Mouse (Mus musculus) embryonic facial prominence, embryonic 12.5 days (tissue): ENCODE results near the gene Dnm1. TPM values are rescaled to one million over a fixed set of nuclear protein-coding genes. Genes with fewer than 3 reads are reported as not detected.

Experiments
- ATAC-seq: fragments of 200-750 bp; cut with Nextera tagmentation; 2 replicates; pipeline ENCODE4 v1.8.0; 2017; ENCODE audit not compliant: insufficient number of reproducible peaks, insufficient read depth, low FRiP score, low TSS enrichment
- H3K27ac ChIP-seq: fragments of 300-500 bp; sonication (generic); 2 replicates; pipeline ENCODE4 v1.5.1; 2016; ENCODE audit warnings: mild to moderate bottlenecking
- H3K27me3 ChIP-seq: fragments of 300-500 bp; sonication (generic); 2 replicates; pipeline ENCODE4 v1.6.1; 2016; ENCODE audit warnings: mild to moderate bottlenecking, moderate library complexity
- H3K36me3 ChIP-seq: fragments of 300-500 bp; sonication (generic); 2 replicates; pipeline ENCODE4 v1.6.1; 2016; ENCODE audit warnings: mild to moderate bottlenecking
- H3K4me1 ChIP-seq: fragments of 300-500 bp; sonication (generic); 2 replicates; pipeline ENCODE4 v1.6.1; 2016
- H3K4me2 ChIP-seq: fragments of 300-500 bp; sonication (generic); replicated peaks from 2 replicates; pipeline ENCODE4 v1.6.1; 2016; ENCODE audit warnings: mild to moderate bottlenecking, moderate library complexity
- H3K4me3 ChIP-seq: fragments of 300-500 bp; sonication (generic); 2 replicates; pipeline ENCODE4 v1.5.1; 2016; ENCODE audit warnings: mild to moderate bottlenecking
- H3K9ac ChIP-seq: fragments of 300-500 bp; sonication (generic); 2 replicates; pipeline ENCODE4 v1.6.1; 2016; ENCODE audit warnings: mild to moderate bottlenecking, moderate library complexity
- H3K9me3 ChIP-seq: fragments of 300-500 bp; sonication (generic); 2 replicates; pipeline ENCODE4 v1.6.1; 2016; ENCODE audit warnings: mild to moderate bottlenecking, moderate library complexity
- WGBS: fragments of 180-500 bp; shearing (Covaris S2); methylation state at CpG from one replicate; pipeline ENCODE4 v1.1.7; 2016; 5-methylcytosine and 5-hydroxymethylcytosine counted together
- polyA plus RNA-seq: library from polyadenylated mRNA; unstranded; fragments of >200 nt; fragmentation: Nextera tagmentation; extraction: Ambion mirVana; gene quantifications from 2 replicates; pipeline ENCODE4 v1.2.1, GENCODE M21; 2016

The Dnm1 gene
- polyA plus RNA-seq, 1 experiment from 2014 or later: 45.0 TPM

DNA sequence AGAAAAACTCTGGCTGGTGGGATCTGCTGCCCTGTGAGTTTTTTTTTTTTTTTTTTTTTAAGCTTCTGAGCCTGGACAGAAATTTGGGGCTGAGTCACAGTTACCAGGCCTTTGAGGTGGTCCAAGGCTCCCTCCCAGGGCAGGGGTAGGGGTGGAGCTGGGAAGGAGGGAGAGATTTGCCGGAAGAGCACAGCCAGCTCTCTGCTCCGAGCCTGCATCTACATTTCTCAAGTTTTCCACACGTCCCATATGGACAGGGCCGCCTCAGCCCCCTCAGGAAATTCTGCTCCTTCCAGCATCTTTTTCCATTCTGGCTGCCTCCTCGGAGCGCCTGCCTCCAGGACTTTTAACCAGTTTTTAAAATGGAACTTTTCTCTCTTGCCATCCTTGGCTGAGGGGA lies 23.6 kb downstream of the Dnm1 start:
- Histone ChIP-seq H3K4me3 (no peak overlapping the region), H3K27ac (peak overlapping the region; percentile 91), H3K36me3 (peaks cover 36% of the 10 kb centered on the region), H3K9ac (0 out of 2 replicates have a peak overlapping the region, but pooled peaks have one; percentile 15), H3K9me3 (no peaks in the 10 kb centered on the region), H3K27me3 (no peaks in the 10 kb centered on the region), H3K4me1 (peaks cover 38% of the 10 kb centered on the region), H3K4me2 (no peak overlapping the region)
- 22% methylated on average over 6 of the region's 6 CpGs for WGBS
- ATAC-seq: peak; percentile 50; the same call in 1 of the 2 replicates

DNA sequence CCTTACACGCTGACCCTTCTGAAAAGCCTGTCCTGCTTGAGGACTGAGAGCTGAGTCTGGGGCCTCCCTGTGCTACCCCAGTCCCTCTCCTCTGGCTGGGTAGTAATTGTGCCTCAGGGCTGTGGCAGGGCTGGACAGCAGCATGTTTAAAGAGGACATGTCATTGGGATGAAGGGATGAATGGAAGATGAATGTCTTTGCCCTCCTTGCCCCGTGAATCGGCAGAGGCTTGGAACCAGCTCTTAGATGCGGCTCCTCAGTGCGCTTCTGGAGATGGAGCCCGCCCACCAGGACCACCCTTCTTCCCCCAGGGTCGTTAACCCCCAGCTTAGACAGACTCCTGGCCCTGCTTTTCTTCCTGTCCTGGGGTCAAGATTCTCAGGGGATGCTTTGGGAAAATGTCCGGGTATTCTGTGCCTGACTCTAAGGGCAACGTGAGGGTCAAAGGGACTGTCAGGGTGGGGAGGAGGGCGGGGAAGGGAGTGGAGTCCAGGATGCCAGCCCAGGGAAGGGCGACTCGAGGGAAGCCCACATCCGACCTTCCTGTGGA lies 24.2 kb downstream of the Dnm1 start:
- 0 out of 2 replicates have a peak, but pooled peaks have one; percentile 22 for ATAC-seq
- no peaks in the 10 kb centered on the region for H3K9me3 ChIP-seq
- H3K27me3 ChIP-seq: no peaks in the 10 kb centered on the region
- 24% methylated on average over 13 of the region's 13 CpGs for WGBS
- no peak overlapping the region for H3K4me3 ChIP-seq
- no peak overlapping the region for H3K4me2 ChIP-seq
- no peak overlapping the region for H3K9ac ChIP-seq
- H3K4me1 ChIP-seq: peaks cover 38% of the 10 kb centered on the region
- peak overlapping the region; percentile 91 for H3K27ac ChIP-seq
- H3K36me3 ChIP-seq: peaks cover 33% of the 10 kb centered on the region

DNA sequence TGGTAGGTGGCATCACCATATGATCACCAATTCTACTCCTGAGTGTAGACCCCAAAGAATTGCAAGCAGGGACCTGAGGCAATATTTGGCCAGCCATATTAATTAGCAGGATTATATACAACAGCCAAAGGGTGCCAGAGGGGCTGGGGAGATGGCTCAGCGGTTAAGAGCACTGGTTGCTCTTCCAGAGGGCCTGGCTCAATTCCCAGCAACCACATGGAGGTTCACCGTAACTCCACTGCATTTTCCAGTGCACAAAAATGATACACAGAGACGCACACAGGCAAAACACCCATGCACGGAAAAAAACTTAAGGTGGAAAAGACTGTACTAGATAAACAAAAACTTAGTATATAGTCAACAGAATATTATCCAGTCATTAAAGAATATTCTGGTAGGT lies 25.9 kb downstream of the Dnm1 start:
- Histone ChIP-seq H3K9ac (no peak overlapping the region), H3K27me3 (no peaks in the 10 kb centered on the region), H3K4me1 (peaks cover 38% of the 10 kb centered on the region), H3K27ac (no peak overlapping the region), H3K4me3 (no peak overlapping the region), H3K4me2 (no peak overlapping the region), H3K36me3 (peaks cover 27% of the 10 kb centered on the region), H3K9me3 (no peaks in the 10 kb centered on the region)
- ATAC-seq: no peak
- WGBS: 81% methylated on average over 4 of the region's 4 CpGs

DNA sequence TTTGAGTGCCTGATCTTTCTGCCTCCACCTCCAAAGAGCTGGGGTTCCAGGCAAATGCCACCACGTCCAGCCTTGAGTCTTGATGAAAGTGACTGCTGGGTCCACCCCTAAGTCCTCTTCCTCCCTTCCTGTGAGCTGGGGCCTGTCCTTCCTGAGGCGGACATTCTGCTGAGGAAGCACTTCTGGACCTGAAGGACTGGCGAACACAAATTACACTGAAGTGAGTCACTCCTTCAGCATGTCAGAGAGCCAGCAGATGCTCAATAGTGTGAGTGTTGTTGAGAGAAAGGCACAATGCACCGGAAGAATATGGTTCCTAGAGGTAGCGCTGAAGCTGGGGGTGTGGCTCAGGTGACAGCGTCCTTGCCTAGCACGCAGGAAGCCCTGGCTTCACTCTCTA lies 27.8 kb downstream of the Dnm1 start:
- H3K27ac ChIP-seq: peak overlapping the region; percentile 65
- no peak for ATAC-seq
- peaks cover 47% of the 10 kb centered on the region for H3K4me1 ChIP-seq

DNA sequence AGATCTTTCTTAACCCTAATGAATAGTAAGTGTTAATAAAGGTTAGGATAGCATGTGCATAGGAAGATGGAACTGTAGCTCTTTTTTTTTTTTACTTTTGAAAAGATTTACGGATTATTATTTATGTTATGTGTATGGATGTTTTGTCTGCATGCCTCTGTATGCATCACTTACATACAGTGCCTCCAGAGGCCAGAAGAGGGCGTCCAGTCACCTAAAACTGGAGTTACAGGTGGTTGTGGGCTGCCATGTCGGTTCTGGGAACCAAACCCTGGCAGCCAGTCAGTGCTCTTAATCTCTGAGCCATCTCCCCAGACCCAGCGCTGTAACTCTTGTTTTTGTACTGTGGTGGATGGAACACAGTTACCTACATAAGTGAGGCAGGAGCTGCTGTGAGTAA lies 28.8 kb downstream of the Dnm1 start:
- Histone ChIP-seq H3K4me1 (peaks cover 48% of the 10 kb centered on the region), H3K9me3 (no peaks in the 10 kb centered on the region), H3K4me2 (no peak overlapping the region), H3K27ac (no peak overlapping the region), H3K9ac (no peak overlapping the region), H3K36me3 (peaks cover 18% of the 10 kb centered on the region; the same call in 1 of the 2 replicates), H3K27me3 (no peaks in the 10 kb centered on the region), H3K4me3 (no peak overlapping the region)
- WGBS: 64% methylated on average over 4 of the region's 4 CpGs
- no peak for ATAC-seq

More for the DNA sequence above, 27.8 kb downstream of the Dnm1 start:
- H3K27me3 ChIP-seq: no peaks in the 10 kb centered on the region
- H3K4me2 ChIP-seq: no peak overlapping the region
- 54% methylated on average over 7 of the region's 7 CpGs for WGBS
- no peaks in the 10 kb centered on the region for H3K9me3 ChIP-seq
- no peak overlapping the region for H3K4me3 ChIP-seq
- H3K36me3 ChIP-seq: peaks cover 18% of the 10 kb centered on the region; the same call in 1 of the 2 replicates
- H3K9ac ChIP-seq: no peak overlapping the region

DNA sequence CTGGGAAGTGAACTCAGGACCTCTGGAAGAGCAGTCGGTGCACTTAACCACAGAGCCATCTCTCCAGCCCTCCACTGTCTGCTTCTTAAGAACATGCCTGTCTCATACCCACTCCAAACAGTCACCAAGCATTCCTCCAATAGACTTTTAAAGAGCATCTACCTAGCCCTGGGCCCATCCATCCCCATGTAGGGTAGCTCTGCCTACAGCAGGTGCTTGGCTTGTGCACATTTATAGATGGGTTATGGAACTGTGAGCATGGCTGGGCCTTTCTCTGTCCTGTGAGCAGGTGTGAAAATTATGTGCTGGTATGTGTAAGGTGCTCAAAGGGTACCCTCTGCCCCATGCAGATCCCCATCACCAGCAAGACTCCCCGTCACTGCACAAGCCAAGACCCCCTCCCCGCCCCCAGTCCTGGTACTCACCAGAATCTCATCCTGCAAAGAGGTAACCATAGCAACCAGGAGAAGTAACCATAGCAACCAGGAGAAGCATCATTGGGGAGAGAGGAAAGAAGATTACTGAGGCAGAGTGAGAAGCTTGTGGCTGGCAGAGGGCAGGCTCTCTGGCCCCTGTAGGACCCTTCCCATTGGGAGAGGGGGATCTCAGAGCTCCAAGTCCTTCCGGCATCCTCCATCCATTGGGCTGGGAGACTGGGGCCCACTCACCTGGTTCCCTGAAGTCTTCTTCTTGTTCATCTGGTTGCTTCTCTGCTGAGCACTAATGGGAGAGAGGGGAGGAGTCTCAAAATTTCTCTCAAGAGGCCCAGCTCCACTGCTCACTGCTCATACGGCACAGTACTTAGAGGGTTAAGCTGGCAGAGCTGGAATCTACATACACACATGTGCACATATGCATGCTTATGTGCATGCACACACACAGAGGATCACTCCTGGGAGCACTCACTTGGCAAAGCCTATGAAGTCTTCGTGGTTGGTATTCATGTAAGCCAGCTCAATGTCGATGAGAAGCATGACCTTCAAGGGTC lies 30.1 kb downstream of the Dnm1 start:
- Histone ChIP-seq H3K4me2 (no peak overlapping the region), H3K27me3 (no peaks in the 10 kb centered on the region), H3K4me3 (no peak overlapping the region), H3K9ac (no peak overlapping the region), H3K9me3 (no peaks in the 10 kb centered on the region), H3K27ac (peak overlapping the region; percentile 71; the same call in 1 of the 2 replicates), H3K36me3 (peaks cover 18% of the 10 kb centered on the region; the same call in 1 of the 2 replicates), H3K4me1 (peaks cover 40% of the 10 kb centered on the region)
- 79% methylated on average over 7 of the region's 7 CpGs for WGBS
- no peak for ATAC-seq

DNA sequence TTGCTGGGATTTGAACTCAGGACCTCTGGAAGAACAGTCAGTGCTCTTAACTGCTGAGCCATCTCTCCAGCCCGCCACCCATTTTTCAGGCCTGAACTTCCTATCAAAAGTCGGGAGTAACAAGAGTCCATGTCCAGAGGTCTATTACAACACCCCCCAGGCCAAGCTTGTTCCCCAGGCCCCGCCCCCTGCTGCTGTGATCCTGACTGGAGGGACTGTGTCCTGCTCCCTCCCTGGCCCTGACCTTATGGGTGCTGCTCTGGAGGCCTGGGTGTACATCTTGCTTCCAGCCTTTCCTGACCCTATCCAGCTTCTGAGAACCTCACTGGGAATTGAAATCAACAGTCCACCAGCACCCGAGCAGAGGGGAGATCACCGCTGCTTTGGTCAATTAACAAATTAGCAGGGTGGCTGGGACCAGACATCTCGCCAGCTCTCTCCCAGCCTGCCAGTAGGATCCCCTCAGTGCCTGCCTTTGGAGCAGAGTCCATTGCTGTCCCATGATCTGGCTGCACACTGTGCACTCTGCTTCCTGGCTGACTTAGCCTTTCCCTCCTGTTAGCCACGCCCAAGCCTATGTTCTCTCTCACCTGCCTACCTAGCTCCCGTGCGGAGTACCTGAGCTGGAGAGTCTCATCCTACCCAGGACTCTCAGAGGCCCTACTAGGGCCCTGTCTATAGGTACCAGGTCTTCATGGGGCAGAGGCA lies 31.4 kb downstream of the Dnm1 start:
- Histone ChIP-seq H3K9me3 (no peaks in the 10 kb centered on the region), H3K27ac (peak overlapping the region; percentile 71), H3K27me3 (no peaks in the 10 kb centered on the region), H3K4me3 (no peak overlapping the region), H3K4me2 (no peak overlapping the region), H3K4me1 (peaks cover 46% of the 10 kb centered on the region), H3K36me3 (peaks cover 18% of the 10 kb centered on the region; the same call in 1 of the 2 replicates), H3K9ac (no peak overlapping the region)
- ATAC-seq: no peak
- 65% methylated on average over 9 of the region's 9 CpGs for WGBS

DNA sequence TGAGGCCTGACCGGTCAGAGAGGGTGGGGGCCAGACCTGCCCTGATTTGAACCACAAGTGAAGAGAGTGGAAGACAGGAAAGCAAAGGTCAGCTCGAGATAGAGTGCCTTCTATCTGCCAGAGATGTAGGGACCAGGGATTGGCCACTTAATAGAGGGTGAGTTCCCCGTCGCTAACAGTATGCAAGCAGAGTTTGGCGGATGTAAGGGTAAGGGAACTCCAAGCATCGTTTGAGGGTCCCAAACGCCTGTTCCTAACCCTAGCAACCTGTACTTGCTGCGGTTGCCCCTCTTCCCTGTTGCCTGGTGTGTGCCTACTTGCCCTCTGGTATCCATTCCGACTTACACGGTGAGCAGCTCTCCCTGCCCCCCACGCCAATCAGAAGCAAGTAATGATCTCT lies 32.4 kb downstream of the Dnm1 start:
- Histone ChIP-seq H3K36me3 (peaks cover 18% of the 10 kb centered on the region; the same call in 1 of the 2 replicates), H3K27me3 (no peaks in the 10 kb centered on the region), H3K27ac (peak overlapping the region; percentile 99), H3K9ac (no peak overlapping the region), H3K4me2 (no peak overlapping the region), H3K4me1 (peaks cover 51% of the 10 kb centered on the region), H3K4me3 (no peak overlapping the region), H3K9me3 (no peaks in the 10 kb centered on the region)
- 46% methylated on average over 11 of the region's 11 CpGs for WGBS
- no peak for ATAC-seq

DNA sequence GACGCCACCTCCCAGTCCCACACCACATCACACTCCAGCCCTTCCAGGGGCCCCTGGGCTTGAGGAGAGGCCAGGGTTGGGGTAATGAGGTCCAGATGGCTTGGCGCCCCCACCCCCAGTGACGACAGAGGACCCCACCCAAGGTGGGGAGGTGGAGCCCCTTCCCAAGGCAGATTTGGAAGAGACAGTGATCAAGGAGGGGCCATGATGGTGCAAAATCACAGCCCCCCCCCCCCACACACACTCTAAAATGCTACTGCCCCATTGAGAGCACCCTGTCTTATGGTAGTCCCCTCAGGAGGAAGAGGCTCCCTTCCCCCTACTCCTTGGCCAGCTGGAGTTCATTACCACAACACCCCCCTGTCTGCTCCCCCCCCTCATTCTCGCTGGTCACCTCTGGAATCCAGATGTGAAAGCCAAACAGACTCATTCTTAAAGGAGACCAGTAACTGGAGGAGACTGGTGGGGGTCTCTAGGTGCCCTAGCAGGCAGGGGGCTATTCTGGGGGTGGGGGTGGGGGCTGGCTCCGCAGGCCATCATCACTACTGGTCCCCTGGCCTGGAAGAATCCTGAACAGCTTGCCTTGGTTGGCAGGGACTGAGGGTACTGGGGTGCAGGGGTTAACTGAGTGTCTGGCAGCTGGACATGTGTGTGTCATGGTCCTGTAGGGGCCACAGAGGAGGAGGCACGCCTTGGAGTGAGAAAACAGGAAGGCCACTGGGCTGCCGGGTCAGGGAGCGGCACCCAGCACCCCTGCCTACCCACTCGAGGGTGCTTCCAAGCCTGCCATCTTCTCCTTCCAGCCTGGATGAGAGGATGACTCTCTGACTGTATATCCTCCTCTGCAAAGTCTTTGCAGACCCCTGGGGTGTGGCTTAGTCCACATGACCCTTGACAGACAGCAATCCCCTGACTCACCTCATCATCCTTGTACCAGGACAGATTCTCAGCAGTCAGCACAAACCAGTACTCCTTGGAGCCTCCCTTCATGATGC lies 33.3 kb downstream of the Dnm1 start:
- Histone ChIP-seq H3K27ac (peak overlapping the region; percentile 99), H3K4me3 (peak overlapping the region; percentile 21; the same call in 1 of the 2 replicates), H3K4me2 (peak overlapping the region; percentile 82), H3K36me3 (peaks cover 18% of the 10 kb centered on the region; the same call in 1 of the 2 replicates), H3K9ac (peak overlapping the region; percentile 24; the same call in 1 of the 2 replicates), H3K4me1 (peaks cover 55% of the 10 kb centered on the region), H3K27me3 (no peaks in the 10 kb centered on the region), H3K9me3 (no peaks in the 10 kb centered on the region)
- WGBS: 15% methylated on average over 9 of the region's 9 CpGs
- ATAC-seq: peak; percentile 37

DNA sequence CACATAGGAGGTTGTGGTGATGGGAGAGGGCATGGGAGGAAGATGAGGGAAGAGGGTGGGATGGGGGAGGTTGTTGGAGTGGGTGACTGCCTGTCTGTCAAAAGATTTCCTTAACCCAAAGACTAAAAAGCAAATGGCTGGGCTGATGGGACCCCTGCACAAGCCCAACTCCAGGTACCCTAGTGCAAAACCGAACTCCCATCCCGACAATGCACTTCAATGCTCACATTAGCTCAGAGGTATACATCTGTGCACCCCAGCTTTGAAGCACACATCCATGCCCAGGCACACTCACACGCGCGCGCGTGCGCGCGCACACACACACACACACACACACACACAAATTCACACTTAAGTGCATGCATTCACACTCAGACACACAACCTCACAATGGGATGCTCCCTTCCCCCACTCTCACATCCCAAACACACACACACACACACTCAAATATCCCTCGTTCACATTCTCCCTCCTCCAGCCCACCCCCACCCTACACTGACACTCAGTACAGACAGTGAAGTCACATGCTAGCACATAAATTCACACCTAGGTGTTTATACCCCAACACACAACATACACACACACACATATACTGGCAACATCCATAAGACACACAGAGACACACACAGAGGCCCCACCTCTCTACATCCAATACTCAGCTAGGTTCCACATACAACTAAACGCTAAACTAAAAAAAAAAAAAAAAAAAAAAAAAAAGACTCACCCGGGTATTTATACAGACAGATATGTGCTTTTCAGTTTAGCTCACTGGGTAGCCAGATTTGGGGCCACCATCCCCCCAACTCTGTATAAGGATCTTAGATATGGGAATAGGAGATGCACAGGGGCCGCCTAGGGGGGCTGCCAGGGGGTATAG lies 34.2 kb downstream of the Dnm1 start:
- no peak for ATAC-seq
- Histone ChIP-seq H3K36me3 (peaks cover 16% of the 10 kb centered on the region), H3K9ac (peak overlapping the region; percentile 87), H3K4me1 (peaks cover 58% of the 10 kb centered on the region), H3K27ac (peak overlapping the region; percentile 99), H3K4me2 (peak overlapping the region; percentile 82), H3K4me3 (peak overlapping the region; percentile 57), H3K27me3 (no peaks in the 10 kb centered on the region), H3K9me3 (no peaks in the 10 kb centered on the region)
- 47% methylated on average over 14 of the region's 14 CpGs for WGBS
